18 mouse cellular contexts compared by ENCODE assay signal in genomic region chr2:93005028-93005427, GRCm38 (mm10). TPM values are rescaled to one million over a fixed set of nuclear protein-coding genes. Genes with fewer than 3 reads are reported as not detected.
DNase-seq lines count a peak whose midpoint lies in the region; ATAC-seq lines count a peak whose summit lies in the region.
"Had no signal": no experiment of that assay in that cellular context is flagged by ENCODE, and none has a peak within 500 bp of the region (broad histone marks: within the 10 kb centered on the region; RNA-seq: fewer than 3 reads in every experiment).

No protein-coding gene starts in this region.

- DNase-seq in adrenal gland, adult 2 months = peak; percentile 22
- no peak for DNase-seq in adrenal gland, postnatal 10 days
- DNase-seq in lung, postnatal 36 days = no peak
- no peak for DNase-seq in layer of hippocampus, postnatal 14 days (ENCODE audit: low spot score in 2 of 2)
- DNase-seq in cerebellum, adult 11 months = no peak
- no peak for DNase-seq in urinary bladder, postnatal 25 days (ENCODE audit: low spot score)
- DNase-seq: adrenal gland, adult 8-10 months; cerebellum, adult 18-20 months; kidney, postnatal 25 days; liver, embryonic 13.5 days; thymus, adult 2 months had no signal

- WGBS in lung, embryonic 16.5 days = 66% methylated on average over 4 of the region's 4 CpGs
- WGBS in limb, embryonic 12.5 days = 10% methylated on average over 4 of the region's 4 CpGs

- no peak for ATAC-seq in lung, embryonic 16.5 days (ENCODE audit: low read depth)
- peak; percentile 58; the same call in 1 of the 2 replicates for ATAC-seq in limb, embryonic 12.5 days (ENCODE audit: insufficient number of reproducible peaks, insufficient read depth, low FRiP score, low TSS enrichment, low read depth)
- ATAC-seq: CD4-positive, CD25-positive, alpha-beta regulatory T cell, adult 4 months; midbrain, embryonic 15.5 days had no signal

- no peaks in the 10 kb centered on the region for H3K4me1 ChIP-seq in lung, embryonic 16.5 days (replicated peaks; ENCODE audit: control insufficient read depth, insufficient read depth, low read length)
- peaks cover 11% of the 10 kb centered on the region for H3K4me1 ChIP-seq in limb, embryonic 12.5 days (replicated peaks)
- H3K4me1 ChIP-seq: lung, embryonic 15.5 days; midbrain, embryonic 15.5 days had no signal

- no peaks in the 10 kb centered on the region for H3K9me3 ChIP-seq in lung, embryonic 16.5 days (ENCODE audit: control insufficient read depth, low read length)
- H3K9me3 ChIP-seq in limb, embryonic 12.5 days = no peaks in the 10 kb centered on the region
- H3K9me3 ChIP-seq: G1E; heart, embryonic 12.5 days; liver, embryonic 13.5 days; lung, embryonic 15.5 days; midbrain, embryonic 15.5 days had no signal

- H3K9ac ChIP-seq in lung, embryonic 16.5 days (ENCODE audit: low read length) = 0 out of 2 replicates have a peak overlapping the region, but pooled peaks have one; percentile 9
- H3K9ac ChIP-seq in limb, embryonic 12.5 days (replicated peaks) = no peak overlapping the region
- H3K9ac ChIP-seq: heart, embryonic 12.5 days; liver, embryonic 13.5 days; lung, embryonic 15.5 days; midbrain, embryonic 15.5 days had no signal

- no peak overlapping the region for H3K4me2 ChIP-seq in lung, embryonic 16.5 days (ENCODE audit: low read depth, low read length)
- H3K4me2 ChIP-seq in limb, embryonic 12.5 days = no peak overlapping the region
- H3K4me2 ChIP-seq: heart, embryonic 12.5 days; liver, embryonic 13.5 days; lung, embryonic 15.5 days; midbrain, embryonic 15.5 days had no signal

- no peaks in the 10 kb centered on the region for H3K27me3 ChIP-seq in lung, embryonic 16.5 days (ENCODE audit: control insufficient read depth, insufficient read depth, low read depth, low read length)
- no peaks in the 10 kb centered on the region for H3K27me3 ChIP-seq in limb, embryonic 12.5 days
- H3K27me3 ChIP-seq: heart, embryonic 12.5 days; liver, embryonic 13.5 days; lung, embryonic 15.5 days; midbrain, embryonic 15.5 days had no signal

- H3K36me3 ChIP-seq in lung, embryonic 16.5 days (ENCODE audit: control insufficient read depth, insufficient read depth, low read length) = peaks cover 15% of the 10 kb centered on the region; the same call in 1 of the 2 replicates
- H3K36me3 ChIP-seq in limb, embryonic 12.5 days = peaks cover 52% of the 10 kb centered on the region
- H3K36me3 ChIP-seq: midbrain, embryonic 15.5 days had no signal

- no peak overlapping the region for H3K4me3 ChIP-seq in lung, embryonic 16.5 days (ENCODE audit: low read length)
- no peak overlapping the region for H3K4me3 ChIP-seq in limb, embryonic 12.5 days (replicated peaks)
- H3K4me3 ChIP-seq: heart, embryonic 12.5 days; liver, embryonic 13.5 days; lung, embryonic 15.5 days; midbrain, embryonic 15.5 days had no signal

- no peak overlapping the region for H3K27ac ChIP-seq in lung, embryonic 16.5 days (ENCODE audit: low read length)
- H3K27ac ChIP-seq in limb, embryonic 12.5 days = peak overlapping the region; percentile 32; the same call in 1 of the 2 replicates
- H3K27ac ChIP-seq: liver, embryonic 13.5 days; lung, embryonic 15.5 days; midbrain, embryonic 15.5 days had no signal

RNA-seq across cellular contexts. Expression of gene Prdm11, which starts 40.9 kb away (rescaled TPM):
- total RNA-seq in adrenal gland, adult 2 months (2021) = 10 to 100 TPM; 36.4 to 52.4 TPM
- polyA plus RNA-seq in adrenal gland, adult 2 months (2012; rRNA removed) = 38.3 and 39.8 TPM in 2 replicates
- 10 to 100 TPM; 35.7 to 37.1 TPM for total RNA-seq in adrenal gland, postnatal 10 days (2021)
- 5.5 and 6.3 TPM in 2 replicates for polyA plus RNA-seq in lung, embryonic 16.5 days (2015; fragmentation: Nextera tagmentation; extraction: Ambion mirVana)
- 6.1 and 7.2 TPM in 2 replicates for polyA plus RNA-seq in limb, embryonic 12.5 days (2016; fragmentation: Nextera tagmentation; extraction: Ambion mirVana)
- 10 to 100 TPM; 24.7 to 29.7 TPM for total RNA-seq in layer of hippocampus, postnatal 14 days (2021)
